Mouse (Mus musculus) forebrain, embryonic 13.5 days (tissue): ENCODE results near the gene Gm45234. TPM values are rescaled to one million over a fixed set of nuclear protein-coding genes. Genes with fewer than 3 reads are reported as not detected.

Experiments used
- ATAC-seq: fragments of 200-750 bp; cut with Nextera tagmentation; 2 replicates; pipeline ENCODE4 v1.8.0; 2017
- H3K27ac ChIP-seq: fragments of 300-500 bp; sonication (generic); 2 replicates; pipeline ENCODE4 v1.5.1; 2015; ENCODE audit warnings: inconsistent platforms, mild to moderate bottlenecking, moderate library complexity
- H3K27me3 ChIP-seq: fragments of 300-500 bp; sonication (generic); 2 replicates; pipeline ENCODE4 v1.6.1; 2015; ENCODE audit warnings: mild to moderate bottlenecking, inconsistent platforms
- H3K36me3 ChIP-seq: fragments of 300-500 bp; sonication (generic); 2 replicates; pipeline ENCODE4 v1.6.1; 2015; ENCODE audit warnings: mild to moderate bottlenecking, inconsistent platforms; ENCODE audit not compliant: poor library complexity, severe bottlenecking
- H3K4me1 ChIP-seq: fragments of 300-500 bp; sonication (generic); 2 replicates; pipeline ENCODE4 v1.6.1; 2015; ENCODE audit warnings: inconsistent platforms
- H3K4me2 ChIP-seq: fragments of 300-500 bp; sonication (generic); 2 replicates; pipeline ENCODE4 v1.6.1; 2015; ENCODE audit warnings: inconsistent platforms, mild to moderate bottlenecking, moderate library complexity
- H3K4me3 ChIP-seq: fragments of 300-500 bp; sonication (generic); 2 replicates; pipeline ENCODE4 v1.5.1; 2015; ENCODE audit warnings: mild to moderate bottlenecking, inconsistent platforms
- H3K9ac ChIP-seq: fragments of 300-500 bp; sonication (generic); 2 replicates; pipeline ENCODE4 v1.6.1; 2015; ENCODE audit warnings: mild to moderate bottlenecking, inconsistent platforms
- H3K9me3 ChIP-seq: fragments of 300-500 bp; sonication (generic); replicated peaks from 2 replicates; pipeline ENCODE4 v1.6.1; 2016; ENCODE audit warnings: inconsistent platforms
- WGBS: fragments of 180-500 bp; shearing (Covaris S2); methylation state at CpG from one replicate; pipeline ENCODE4 v1.1.7; 2015; 5-methylcytosine and 5-hydroxymethylcytosine counted together
- polyA plus RNA-seq: library from polyadenylated mRNA; unstranded; fragments of >200 nt; fragmentation: Nextera tagmentation; extraction: Ambion mirVana; gene quantifications from 2 replicates; pipeline ENCODE4 v1.2.1, GENCODE M21; 2015

Gm45234 gene
- polyA plus RNA-seq, 1 experiment from 2014 or later, result not detected

- H3K4me2 ChIP-seq, result peak overlapping the region; percentile 32; the same call in 1 of the 2 replicates
- no peaks in the 10 kb centered on the region for H3K9me3 ChIP-seq
- 27% methylated on average over 6 of the region's 6 CpGs for WGBS
- no peaks in the 10 kb centered on the region for H3K36me3 ChIP-seq
- no peak overlapping the region for H3K27ac ChIP-seq
- H3K27me3 ChIP-seq, result peaks cover 5% of the 10 kb centered on the region; the same call in 1 of the 2 replicates
- H3K4me1 ChIP-seq, result peaks cover 20% of the 10 kb centered on the region
- H3K4me3 ChIP-seq, result no peak overlapping the region
- H3K9ac ChIP-seq, result no peak overlapping the region
- no peak for ATAC-seq
Observed at GRCm38 (mm10) chr6:124782436-124782835, 26.6 kb upstream of the Gm45234 start.

DNA sequence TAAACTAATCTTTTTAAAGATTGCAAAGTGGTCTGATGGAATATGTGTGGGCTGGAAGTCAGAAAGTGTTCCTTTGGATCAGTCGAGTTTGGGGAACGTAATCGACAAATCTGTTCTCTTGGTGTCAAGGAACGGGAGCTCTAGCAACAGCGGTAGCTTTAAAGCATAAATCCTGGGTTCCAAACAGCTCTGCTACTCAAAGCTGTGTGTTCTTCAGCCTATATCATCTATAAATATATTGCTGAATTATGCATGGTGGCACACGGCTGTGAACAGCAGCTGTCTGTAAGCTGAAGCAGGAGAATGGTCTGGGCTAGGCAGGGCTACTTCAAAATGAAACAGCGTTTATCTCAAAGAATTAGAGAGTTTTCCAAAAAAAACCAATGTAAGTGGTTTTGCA is 25.1 kb upstream of the Gm45234 start:
- Histone ChIP-seq H3K27ac (no peak overlapping the region), H3K4me3 (no peak overlapping the region), H3K9ac (no peak overlapping the region), H3K9me3 (no peaks in the 10 kb centered on the region), H3K4me2 (no peak overlapping the region), H3K4me1 (peaks cover 20% of the 10 kb centered on the region), H3K27me3 (peaks cover 5% of the 10 kb centered on the region; the same call in 1 of the 2 replicates), H3K36me3 (no peaks in the 10 kb centered on the region)
- WGBS, result 87% methylated on average over 7 of the region's 7 CpGs
- no peak for ATAC-seq

- Histone ChIP-seq H3K27me3 (peaks cover 5% of the 10 kb centered on the region; the same call in 1 of the 2 replicates), H3K9me3 (no peaks in the 10 kb centered on the region), H3K4me2 (peak overlapping the region; percentile 72), H3K36me3 (no peaks in the 10 kb centered on the region), H3K9ac (peak overlapping the region; percentile 45), H3K27ac (0 out of 2 replicates have a peak overlapping the region, but pooled peaks have one; percentile 1), H3K4me3 (peak overlapping the region; percentile 39), H3K4me1 (peaks cover 20% of the 10 kb centered on the region)
- WGBS, result 1% methylated on average over 10 of the region's 10 CpGs
- ATAC-seq, result peak; percentile 48; the same call in 1 of the 2 replicates
Observed at GRCm38 (mm10) chr6:124779984-124780416, 24.2 kb upstream of the Gm45234 start.

DNA sequence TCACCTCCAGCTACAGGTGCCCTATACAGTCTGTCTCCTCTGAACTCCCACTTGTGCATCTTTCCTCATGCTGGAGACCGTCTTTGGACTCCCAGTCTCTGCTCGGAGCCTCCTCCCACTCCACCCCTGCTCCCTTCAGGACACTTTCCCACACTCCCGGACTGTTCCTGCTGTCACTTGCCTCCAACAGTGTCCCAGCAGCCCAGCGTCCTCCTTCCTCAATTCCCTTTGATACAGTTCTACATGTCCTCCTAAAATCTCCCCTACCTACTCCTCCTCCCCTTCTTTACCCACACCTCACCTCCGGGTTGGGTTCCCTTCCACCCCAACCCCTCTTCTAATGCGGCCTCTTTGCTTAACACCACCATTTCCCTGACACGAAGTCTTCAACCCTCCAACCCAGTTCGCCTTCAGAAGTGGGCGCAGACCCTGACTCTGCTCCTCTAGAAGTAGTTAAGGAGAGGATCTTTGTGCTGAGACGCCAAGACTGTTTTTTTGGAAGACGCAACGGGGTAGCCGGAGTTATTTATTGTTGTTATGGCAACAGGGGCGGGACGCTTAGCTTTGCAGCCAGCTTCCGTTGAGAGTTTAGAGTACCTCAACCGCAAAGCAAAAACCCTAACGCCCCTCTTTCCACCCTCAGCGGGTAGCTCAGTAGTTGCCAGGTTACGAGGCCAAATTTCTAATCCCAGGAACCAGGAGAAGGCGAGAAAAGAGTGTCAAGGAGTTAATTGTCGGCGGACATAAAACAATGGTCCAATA is 23.6 kb upstream of the Gm45234 start, which contains the start of gene Lrrc23:
Gene Lrrc23 (minus strand): TSS at position 506 of the 762 bp plus-strand sequence.
- Histone ChIP-seq H3K4me1 (peaks cover 20% of the 10 kb centered on the region), H3K27me3 (peaks cover 5% of the 10 kb centered on the region; the same call in 1 of the 2 replicates), H3K36me3 (no peaks in the 10 kb centered on the region), H3K27ac (0 out of 2 replicates have a peak within 1 kb of the TSS, but pooled peaks have one; percentile 1), H3K9me3 (no peaks in the 10 kb centered on the region), H3K4me2 (peak within 1 kb of the TSS; percentile 72), H3K9ac (peak within 1 kb of the TSS; percentile 45), H3K4me3 (peak within 1 kb of the TSS; percentile 39)
- ATAC-seq, result peak; percentile 63; the same call in 1 of the 2 replicates
- 3% methylated on average over 23 of the region's 23 CpGs for WGBS

DNA sequence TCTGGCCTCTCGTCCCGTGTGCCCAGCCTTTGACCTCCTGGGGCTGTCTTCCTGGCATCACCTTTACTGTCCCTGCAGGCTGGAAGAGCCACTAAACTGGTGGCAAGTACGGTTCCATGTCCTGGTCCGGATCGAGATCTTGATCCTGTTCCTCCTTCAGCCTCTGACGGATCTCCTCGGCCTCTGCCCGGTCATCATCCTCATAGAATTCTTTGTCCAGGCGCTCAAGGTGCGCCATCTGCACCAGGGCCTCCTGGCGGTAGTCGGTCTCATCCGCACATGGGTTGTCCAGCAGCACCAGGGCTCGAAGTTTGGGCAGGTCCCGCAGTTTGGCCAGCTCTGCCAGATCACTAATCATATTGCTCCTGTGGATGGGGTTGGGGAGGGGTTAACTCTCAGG is 14.7 kb upstream of the Gm45234 start:
- no peak for ATAC-seq
- peaks cover 12% of the 10 kb centered on the region; the same call in 1 of the 2 replicates for H3K27me3 ChIP-seq
- H3K4me1 ChIP-seq, result peaks cover 25% of the 10 kb centered on the region
- H3K27ac ChIP-seq, result no peak overlapping the region
- H3K9me3 ChIP-seq, result no peaks in the 10 kb centered on the region
- H3K4me3 ChIP-seq, result no peak overlapping the region
- no peak overlapping the region for H3K4me2 ChIP-seq
- H3K36me3 ChIP-seq, result no peaks in the 10 kb centered on the region
- H3K9ac ChIP-seq, result no peak overlapping the region
- 90% methylated on average over 15 of the region's 15 CpGs for WGBS

- no peaks in the 10 kb centered on the region for H3K9me3 ChIP-seq
- peak overlapping the region; percentile 68 for H3K9ac ChIP-seq
- peak overlapping the region; percentile 76 for H3K4me2 ChIP-seq
- H3K27me3 ChIP-seq, result peaks cover 12% of the 10 kb centered on the region; the same call in 1 of the 2 replicates
- peaks cover 25% of the 10 kb centered on the region for H3K4me1 ChIP-seq
- H3K36me3 ChIP-seq, result no peaks in the 10 kb centered on the region
- 63% methylated on average over 7 of the region's 7 CpGs for WGBS
- ATAC-seq, result no peak; the same call in 1 of the 2 replicates
- no peak overlapping the region for H3K27ac ChIP-seq
- peak overlapping the region; percentile 49 for H3K4me3 ChIP-seq
Observed at GRCm38 (mm10) chr6:124770013-124770412, 14.2 kb upstream of the Gm45234 start.

GRCm38 (mm10) chr6:124769101-124769765 is 13.4 kb upstream of the Gm45234 start, which contains the start of gene Eno2:
Eno2 (minus strand) TSS chr6:124769673.
- peak within 1 kb of the TSS; percentile 49 for H3K4me3 ChIP-seq
- no peaks in the 10 kb centered on the region for H3K36me3 ChIP-seq
- no peaks in the 10 kb centered on the region for H3K9me3 ChIP-seq
- H3K9ac ChIP-seq, result peak within 1 kb of the TSS; percentile 68
- no peak within 1 kb of the TSS for H3K27ac ChIP-seq
- under 1% methylated on average over 43 of the region's 54 CpGs for WGBS
- H3K4me1 ChIP-seq, result peaks cover 25% of the 10 kb centered on the region
- peak; percentile 83 for ATAC-seq
- H3K27me3 ChIP-seq, result peaks cover 12% of the 10 kb centered on the region; the same call in 1 of the 2 replicates
- peak within 1 kb of the TSS; percentile 76 for H3K4me2 ChIP-seq

GRCm38 (mm10) chr6:124768704-124769044 is 12.9 kb upstream of the Gm45234 start:
- peak; percentile 19 for ATAC-seq
- WGBS, result 4% methylated on average over 9 of the region's 9 CpGs

GRCm38 (mm10) chr6:124767920-124768703 is 12.3 kb upstream of the Gm45234 start:
- H3K9ac ChIP-seq, result peak overlapping the region; percentile 68
- ATAC-seq, result peak; percentile 19; the same call in 1 of the 2 replicates
- H3K36me3 ChIP-seq, result no peaks in the 10 kb centered on the region
- 22% methylated on average over 19 of the region's 19 CpGs for WGBS
- peak overlapping the region; percentile 76 for H3K4me2 ChIP-seq
- no peaks in the 10 kb centered on the region for H3K9me3 ChIP-seq
- H3K4me1 ChIP-seq, result peaks cover 25% of the 10 kb centered on the region
- H3K27ac ChIP-seq, result no peak overlapping the region; the same call in 1 of the 2 replicates
- H3K4me3 ChIP-seq, result peak overlapping the region; percentile 49
- H3K27me3 ChIP-seq, result peaks cover 12% of the 10 kb centered on the region; the same call in 1 of the 2 replicates

More at GRCm38 (mm10) chr6:124768704-124769044, 12.9 kb upstream of the Gm45234 start:
- peak overlapping the region; percentile 49 for H3K4me3 ChIP-seq
- peaks cover 25% of the 10 kb centered on the region for H3K4me1 ChIP-seq
- peak overlapping the region; percentile 68 for H3K9ac ChIP-seq
- H3K4me2 ChIP-seq, result peak overlapping the region; percentile 76
- no peak overlapping the region for H3K27ac ChIP-seq
- H3K27me3 ChIP-seq, result peaks cover 12% of the 10 kb centered on the region; the same call in 1 of the 2 replicates
- H3K9me3 ChIP-seq, result no peaks in the 10 kb centered on the region
- no peaks in the 10 kb centered on the region for H3K36me3 ChIP-seq

DNA sequence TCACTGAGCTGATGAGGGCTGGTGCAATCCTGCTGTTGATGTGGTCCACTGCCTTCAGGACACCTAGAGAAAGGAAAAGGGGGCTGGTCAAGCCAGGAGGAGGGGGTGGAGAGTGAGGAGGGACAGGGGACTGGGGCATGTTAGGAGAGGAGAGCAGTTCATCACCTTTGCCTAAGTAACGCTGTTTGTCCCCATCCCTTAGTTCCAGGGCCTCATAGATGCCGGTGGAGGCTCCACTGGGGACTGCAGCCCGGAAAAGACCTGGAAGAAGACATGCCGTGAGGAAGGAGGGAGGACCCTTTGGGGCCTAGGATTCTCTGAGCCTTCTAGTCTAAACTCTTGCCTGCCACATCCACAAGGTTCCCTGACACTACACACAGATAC is 11.7 kb upstream of the Gm45234 start:
- Histone ChIP-seq H3K36me3 (no peaks in the 10 kb centered on the region), H3K27me3 (peaks cover 12% of the 10 kb centered on the region; the same call in 1 of the 2 replicates), H3K4me3 (no peak overlapping the region), H3K4me2 (peak overlapping the region; percentile 76; the same call in 1 of the 2 replicates), H3K9ac (no peak overlapping the region), H3K27ac (no peak overlapping the region; the same call in 1 of the 2 replicates), H3K4me1 (peaks cover 25% of the 10 kb centered on the region), H3K9me3 (no peaks in the 10 kb centered on the region)
- no peak for ATAC-seq
- 22% methylated on average over 4 of the region's 4 CpGs for WGBS

DNA sequence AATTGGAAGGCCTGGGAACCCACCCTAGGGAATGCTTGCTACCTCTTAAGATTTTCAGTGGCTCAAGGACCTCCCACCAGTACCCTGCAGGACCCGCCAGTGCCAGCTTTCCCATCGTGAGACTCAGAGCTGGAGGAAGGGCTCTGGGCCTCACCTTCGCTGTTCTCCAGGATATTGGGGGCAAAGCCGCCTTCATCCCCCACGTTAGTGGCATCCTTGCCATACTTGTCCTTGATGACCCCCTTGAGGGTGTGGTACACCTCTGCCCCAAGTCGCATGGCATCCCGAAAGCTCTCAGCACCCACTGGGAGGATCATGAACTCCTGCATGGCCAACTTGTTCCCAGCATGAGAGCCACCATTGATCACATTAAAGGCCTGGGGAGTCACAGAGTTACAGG is 10.1 kb upstream of the Gm45234 start:
- no peaks in the 10 kb centered on the region for H3K9me3 ChIP-seq
- 89% methylated on average over 7 of the region's 7 CpGs for WGBS
- no peak overlapping the region for H3K27ac ChIP-seq
- H3K9ac ChIP-seq, result no peak overlapping the region
- H3K27me3 ChIP-seq, result peaks cover 12% of the 10 kb centered on the region; the same call in 1 of the 2 replicates
- H3K4me2 ChIP-seq, result no peak overlapping the region
- H3K36me3 ChIP-seq, result no peaks in the 10 kb centered on the region
- no peak for ATAC-seq
- no peak overlapping the region for H3K4me3 ChIP-seq
- H3K4me1 ChIP-seq, result peaks cover 25% of the 10 kb centered on the region
